Mouse (Mus musculus) right cerebral cortex, adult 2 months (tissue): ENCODE data around the gene Mroh2a.
"Not testable (repeated sequence)": the region's sequence is repeated elsewhere in the genome, so short reads cannot be mapped to it uniquely, and the experiment has no call there.

Experiments
- DNase-seq, 2 experiments: peaks; one replicate each; pipeline ENCODE4 v3.0.0; 2021 to 2022; ENCODE audit warnings: low spot score in 2 of 2

The Mroh2a gene

DNA sequence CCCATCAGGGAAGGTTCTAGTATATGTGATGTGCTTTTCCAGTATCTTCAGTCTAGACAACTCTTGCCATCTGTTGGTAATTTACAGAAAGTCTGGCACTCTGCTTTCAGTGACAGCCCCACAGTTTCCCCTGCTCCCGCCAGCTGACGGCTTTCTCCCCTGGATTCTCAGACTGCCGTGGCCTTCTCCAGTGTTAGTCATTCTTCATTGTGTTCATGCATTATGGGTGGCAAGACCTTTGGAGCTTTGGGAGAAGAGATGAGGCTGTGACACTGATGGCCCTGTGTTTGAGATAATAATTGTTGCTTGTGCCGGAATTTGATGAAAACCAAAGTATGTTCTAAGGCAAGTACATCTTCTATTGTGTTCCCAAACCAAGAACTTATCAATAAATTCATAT lies 8.2 kb upstream of the Mroh2a start:
- DNase-seq, result no peak

DNA sequence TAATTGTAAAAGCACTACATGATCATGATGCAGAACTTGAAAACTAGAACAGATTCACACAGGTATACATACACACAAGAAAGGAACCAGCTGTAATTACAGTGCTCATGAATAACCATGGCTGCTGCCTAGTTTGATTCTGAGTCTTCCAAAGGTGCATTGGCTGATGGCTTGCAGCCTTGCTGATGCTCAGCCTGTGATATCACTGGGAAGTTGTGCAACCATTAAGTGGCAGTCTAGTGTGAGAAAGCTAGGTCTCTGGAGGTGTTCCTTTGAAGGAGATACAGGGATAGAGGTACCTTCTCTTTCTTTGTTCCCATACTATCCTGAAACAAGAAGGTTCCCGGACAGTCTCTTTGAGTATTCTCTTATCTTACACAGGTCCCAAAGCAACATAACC lies 7.7 kb upstream of the Mroh2a start:
- DNase-seq, result no peak

DNA sequence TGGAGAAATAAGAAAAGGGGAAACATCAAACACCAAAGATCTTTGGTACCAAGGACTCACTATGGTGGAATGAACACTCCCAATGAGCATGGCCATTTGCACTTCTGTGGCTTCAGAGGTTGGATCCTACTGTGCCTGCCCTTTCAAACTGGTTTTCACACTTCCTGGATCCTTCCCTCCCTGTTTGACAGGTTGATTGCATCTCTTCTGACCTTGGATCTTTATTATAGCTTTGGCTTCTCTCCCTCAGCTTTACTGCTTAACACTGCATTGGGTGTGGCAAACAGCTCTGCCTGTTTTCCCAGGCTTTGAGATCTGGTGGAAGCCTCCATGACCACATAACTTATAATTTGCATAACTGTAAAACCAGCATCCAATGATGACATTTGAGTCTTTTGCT lies 6.5 kb upstream of the Mroh2a start:
- DNase-seq, result no peak

DNA sequence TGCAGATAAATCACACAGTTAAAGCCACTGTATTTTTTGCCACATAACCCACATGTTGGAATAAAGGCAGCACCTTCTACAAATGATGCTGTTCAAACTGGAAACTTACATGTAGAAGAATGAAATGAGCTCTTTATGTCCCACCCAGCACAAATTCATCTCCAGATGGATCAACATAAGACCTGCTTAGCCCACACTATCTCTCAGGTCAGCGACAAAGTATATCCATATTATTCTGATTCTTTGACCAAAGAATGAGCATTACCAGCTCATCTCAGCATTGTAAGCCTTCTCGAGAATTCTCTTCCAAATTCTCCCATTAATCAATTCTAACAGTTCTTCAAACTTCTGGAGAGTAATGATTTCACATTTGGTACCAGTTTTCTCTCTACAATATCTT lies 4.6 kb upstream of the Mroh2a start:
- DNase-seq, result no peak

DNA sequence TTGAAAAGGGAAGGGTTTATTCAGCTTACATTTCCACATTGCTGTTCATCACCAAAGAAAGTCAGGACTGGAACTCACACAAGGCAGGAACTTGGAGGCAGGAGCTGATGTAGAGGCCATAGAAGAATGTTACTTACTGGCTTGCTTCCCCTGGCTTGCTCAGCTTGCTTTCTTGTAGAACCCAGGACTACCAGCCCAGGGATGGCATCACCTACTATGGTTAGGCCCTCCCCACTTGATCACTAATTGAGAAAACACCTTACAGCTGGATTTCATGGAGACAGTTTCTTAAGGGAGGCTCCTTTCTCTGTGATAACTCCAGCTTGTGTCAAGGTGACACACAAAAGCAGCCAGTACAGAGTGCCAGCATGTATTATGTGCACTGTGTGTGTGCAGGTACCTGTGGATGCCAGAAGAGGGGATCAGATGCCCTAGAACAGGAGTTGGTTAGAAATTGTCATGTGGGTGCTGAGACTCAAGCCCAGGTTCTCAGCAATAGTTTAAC lies 3.7 kb upstream of the Mroh2a start:
- DNase-seq, result not testable (repeated sequence)

DNA sequence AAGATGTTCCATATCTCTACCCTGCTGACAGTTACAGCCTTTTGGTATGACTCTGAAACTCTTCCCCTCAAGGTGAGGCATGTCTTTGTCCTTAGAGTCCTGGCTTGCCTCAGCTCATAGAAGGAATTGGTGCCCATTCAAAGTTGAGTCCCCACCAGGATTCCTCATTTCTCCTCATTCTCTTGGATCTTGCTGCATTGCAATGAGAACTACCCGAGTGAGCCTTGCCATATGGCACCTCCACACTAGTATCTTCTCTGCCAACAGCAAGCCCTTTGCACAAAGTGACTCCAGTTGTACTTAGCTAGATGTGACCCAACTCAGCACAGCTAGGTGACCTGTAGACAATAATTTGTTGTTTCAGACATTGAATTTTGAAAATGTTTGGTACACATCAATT lies 3.2 kb upstream of the Mroh2a start:
- DNase-seq, result no peak

DNA sequence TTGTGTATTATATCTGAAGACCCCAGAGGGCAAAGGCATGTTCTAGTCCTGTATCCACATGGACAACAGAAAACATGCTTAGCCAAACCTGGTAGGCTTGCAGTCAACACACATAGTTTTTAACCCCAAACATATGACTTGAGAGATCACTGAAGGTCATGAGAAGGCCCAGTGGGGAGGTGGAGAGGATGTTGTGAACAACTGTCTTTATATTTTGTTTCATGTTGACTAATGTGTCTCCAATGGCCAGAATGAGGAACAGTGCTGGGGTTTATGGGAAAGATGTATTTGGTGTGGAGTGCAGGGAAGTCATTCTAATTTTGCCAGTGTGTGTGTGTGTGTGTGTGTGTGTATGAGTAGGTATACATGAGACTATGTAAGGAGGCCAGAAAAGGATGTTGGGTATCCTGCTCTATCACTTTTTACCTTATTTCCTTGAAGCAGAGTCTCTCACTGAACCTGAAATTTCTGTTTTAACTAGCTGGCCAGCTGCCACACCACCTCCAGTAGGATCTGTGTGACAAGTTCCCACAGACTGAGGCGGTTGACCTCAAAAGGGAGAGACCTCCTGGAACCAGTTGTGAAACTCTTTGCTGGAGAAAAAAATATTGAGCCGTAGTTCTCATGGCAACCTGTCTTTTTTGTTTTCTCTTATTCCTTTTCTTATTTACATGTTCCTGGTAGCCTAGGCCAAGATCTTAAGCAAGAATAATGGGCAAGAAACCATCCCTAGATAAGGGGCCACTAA lies 2.6 kb upstream of the Mroh2a start:
- DNase-seq, result no peak

DNA sequence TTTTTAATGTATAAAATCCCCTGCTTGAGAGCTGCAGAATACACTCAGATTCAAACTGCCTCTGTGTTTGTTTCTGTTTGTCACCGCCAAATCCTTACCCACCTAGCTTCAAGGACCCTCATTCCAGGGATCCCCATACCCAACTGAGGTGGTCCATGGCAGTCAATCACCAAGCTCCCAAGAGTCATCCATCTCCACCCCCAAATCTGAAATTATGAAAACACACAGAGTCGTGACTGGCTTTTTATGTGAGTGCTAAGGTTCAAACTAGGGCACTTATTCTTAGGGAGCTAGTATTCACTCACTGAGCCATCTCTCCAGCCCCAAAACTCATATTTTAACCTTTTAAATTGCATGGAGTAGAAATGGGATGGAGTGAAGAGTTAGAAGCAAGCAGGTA lies 1.5 kb upstream of the Mroh2a start:
- DNase-seq, result not testable (repeated sequence)

DNA sequence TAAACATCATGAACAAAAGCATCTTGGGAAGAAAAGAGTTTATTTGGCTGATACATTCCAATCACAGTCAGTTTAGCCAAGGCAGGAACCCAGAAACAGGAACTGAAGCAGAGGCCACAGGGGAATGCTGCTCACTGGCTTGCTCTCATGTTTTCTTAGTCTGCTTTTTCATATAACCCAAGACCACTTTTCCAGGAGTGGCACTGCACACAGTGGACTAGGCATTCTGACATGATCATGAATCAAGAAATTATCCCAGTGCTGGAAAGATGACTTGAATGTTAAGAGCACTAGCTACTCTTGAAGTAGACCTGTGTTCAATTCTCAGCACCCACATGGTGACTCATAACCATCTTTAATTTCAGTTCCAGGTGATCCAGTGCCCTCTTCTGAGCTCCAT lies 1.0 kb upstream of the Mroh2a start:
- no peak for DNase-seq

DNA sequence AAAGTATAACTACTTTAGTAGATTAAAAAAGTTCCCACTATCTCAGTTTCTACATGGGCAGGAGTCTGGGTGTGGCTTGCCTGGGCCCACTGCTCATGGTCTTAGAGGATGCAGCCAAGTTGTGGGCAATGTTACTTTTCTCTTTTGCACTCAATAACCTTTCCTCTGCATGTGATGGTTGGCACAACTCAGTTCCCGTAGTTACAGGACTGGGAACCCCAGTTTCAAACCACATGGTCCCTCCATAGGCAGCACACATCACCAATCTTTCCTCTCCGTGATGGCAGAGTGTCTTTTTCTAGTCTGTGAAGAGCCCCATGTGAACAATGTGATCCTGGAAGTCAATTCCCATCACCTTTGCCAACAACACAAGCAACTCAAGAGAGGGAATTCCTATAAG lies 696 bp downstream of the Mroh2a start:
- DNase-seq, result no peak

DNA sequence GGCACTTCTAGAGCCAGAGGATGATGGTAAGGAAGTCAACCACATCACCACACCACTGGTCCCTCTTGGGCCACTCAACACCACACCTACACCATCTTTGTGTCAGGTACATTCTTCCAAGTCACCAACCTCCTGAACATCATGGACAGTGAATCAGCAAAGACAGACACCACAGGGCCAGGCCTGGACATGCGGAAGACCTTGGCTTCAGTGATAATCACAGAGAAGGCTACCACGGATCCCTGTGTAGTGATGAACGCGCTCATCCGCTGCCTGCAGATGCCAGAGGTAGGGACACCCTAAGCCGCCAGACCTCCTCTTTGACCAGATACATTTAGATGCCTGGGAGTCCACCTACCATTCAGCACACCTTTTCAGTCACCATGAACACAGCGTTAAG lies 1.3 kb downstream of the Mroh2a start:
- no peak for DNase-seq

DNA sequence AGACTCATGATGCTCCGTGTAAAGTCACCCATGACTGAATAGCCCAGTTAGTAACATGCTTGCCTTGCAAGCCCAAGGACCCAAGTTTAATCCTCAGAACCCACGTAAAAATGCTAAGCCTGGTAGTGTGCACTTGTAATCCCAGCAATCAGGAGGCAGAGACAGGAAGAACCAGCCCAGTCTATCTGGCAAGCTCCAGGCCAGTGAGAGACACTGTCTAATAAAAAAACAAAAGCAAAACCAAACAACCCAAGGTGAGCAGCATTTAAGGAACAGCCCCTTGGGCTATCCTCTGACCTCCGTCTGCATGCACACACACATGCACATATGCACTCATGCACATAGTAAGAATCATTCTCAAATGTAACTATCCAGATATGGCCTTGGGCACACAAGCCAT lies 2.8 kb downstream of the Mroh2a start:
- DNase-seq, result no peak

DNA sequence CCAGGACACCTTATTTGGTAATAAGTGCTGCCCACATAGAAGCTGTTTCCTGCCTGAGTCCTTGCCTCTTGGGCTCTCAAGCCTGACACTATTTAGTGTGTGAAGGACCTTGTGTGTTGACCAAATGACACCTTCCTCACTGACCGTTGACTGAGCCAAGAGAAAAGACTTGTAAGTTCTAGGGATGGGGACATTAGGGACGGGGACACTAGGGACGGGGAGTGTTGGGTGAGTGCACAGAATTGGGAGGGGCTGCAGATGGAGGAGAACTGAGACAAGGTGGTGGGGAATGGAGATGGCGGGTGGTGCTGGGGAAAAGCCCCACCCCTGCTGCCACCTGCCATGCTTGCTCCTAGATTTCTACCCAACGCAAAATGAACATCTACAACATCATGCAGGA lies 3.2 kb downstream of the Mroh2a start:
- DNase-seq, result no peak

DNA sequence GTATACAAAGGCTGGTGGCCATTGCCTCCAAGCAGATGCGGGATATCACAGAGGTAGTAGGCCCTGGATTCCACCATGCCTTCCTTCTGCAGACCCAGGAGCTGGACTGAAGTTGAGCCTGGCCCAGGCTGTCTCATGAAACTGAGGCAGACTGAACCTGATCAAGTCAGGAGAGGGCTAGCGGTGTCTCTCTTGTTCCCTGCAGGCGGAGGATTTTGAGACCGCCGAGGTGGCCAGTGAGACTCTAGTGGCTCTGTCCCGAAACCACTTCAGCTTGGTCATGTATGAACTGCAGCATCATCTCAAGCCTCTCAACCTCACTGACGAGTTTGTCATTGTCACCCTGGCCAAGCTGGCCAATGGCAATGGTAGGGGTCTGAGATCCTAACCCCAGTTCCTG lies 3.6 kb downstream of the Mroh2a start:
- no peak for DNase-seq

DNA sequence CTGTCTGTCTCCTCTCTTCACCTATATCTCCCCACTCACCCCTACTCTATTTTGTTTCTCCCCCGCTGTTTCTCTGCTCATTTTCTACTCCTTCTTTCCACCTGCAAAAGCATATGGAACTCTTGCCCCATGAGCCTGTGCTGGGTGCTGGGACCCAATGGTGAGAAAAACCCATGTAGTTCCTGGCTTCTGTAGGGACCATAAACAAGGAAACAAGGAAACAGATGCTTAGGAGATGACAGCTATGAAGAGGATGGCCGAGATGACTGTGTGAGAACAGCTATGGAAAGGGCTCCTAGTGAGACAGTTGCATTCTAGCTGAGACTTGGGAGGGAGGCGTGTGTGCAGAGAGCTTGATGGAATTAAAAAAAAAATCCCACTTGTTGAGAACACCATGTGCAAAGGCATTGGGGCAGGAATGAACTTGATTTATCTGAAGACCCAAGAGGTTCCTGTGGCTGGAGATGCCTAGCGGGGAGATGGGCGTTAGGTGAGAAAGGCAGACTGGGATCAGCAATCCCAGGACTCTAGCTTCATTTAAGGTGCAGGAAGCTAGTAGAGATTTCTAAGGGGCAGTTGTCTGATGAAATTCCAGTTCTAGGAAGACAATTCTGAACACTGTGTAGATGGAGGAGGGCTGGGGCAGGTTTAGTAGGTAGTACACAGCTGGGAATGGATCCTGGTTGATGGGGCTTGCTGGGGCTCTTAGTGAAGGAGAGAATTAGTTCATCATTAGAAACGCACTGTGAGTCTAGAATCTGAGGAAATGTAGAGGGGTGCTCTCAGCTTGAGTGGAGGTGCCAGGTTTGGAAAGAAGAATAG lies 4.4 kb downstream of the Mroh2a start:
- DNase-seq, result no peak

DNA sequence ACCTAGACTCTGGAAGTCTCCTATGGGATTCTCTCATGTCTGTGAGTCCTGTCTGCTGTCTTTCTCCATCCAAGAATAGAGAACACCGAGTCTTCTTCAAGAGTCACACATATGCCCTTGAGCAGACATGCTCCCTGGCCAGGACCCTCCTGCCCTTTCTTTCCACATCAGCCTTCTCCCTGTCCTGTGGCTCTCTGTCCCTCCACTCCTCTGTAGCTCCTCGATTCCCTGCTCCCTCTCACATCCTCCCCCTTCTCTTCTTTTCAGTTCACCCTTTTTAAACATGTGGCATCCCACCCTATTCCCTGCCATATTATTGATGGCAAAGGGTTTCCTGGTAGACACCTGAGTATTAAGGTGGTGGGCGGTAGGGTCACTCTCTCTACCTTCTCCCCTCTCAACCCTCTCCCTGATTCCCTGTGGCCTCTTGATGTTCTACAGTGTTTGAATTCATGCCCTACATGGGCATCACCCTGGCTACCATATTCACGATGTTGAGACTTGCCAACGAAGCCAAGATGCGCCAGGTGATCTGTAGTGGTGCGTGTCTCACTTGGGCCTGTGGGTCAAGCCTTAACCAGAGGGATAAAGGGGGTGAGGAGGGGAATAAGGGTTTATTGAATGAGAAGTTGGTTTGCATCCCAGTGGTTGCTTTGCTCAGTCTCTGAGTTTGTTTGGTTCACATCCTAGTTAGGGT lies 5.2 kb downstream of the Mroh2a start:
- DNase-seq, result no peak

DNA sequence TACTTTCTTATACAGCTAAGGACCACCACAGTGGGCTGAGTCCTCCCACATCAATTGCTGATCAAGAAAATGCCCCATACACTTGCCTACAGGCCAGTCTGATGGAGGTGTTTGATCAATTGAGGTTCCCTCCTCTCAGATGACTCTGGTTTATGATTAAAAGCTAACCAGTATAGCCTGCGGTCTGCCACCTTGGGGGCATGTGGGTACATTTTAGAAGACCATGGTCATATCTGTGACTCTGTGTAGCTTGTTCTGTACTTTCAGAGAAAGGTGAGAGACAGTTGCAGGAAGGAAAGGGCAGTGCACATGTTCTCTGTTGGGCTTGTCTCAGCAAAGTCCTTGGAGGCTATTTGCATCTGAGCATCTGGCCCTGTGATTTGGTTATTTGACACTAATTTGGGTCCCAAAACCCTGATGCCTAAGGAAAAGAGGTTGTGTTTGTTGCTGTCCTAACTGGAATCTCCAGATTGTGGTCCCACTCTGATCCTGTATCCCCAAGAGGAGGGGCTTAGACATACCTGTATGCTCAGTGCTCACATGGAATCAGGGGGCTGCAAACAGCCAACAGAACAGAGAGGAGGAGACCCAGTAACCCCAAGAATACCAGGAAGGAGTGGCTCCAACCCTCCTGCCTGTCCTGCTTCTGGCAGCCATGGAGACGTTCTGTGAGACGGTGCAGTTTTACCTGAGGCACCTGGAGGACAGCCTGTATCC lies 6.0 kb downstream of the Mroh2a start:
- no peak for DNase-seq

DNA sequence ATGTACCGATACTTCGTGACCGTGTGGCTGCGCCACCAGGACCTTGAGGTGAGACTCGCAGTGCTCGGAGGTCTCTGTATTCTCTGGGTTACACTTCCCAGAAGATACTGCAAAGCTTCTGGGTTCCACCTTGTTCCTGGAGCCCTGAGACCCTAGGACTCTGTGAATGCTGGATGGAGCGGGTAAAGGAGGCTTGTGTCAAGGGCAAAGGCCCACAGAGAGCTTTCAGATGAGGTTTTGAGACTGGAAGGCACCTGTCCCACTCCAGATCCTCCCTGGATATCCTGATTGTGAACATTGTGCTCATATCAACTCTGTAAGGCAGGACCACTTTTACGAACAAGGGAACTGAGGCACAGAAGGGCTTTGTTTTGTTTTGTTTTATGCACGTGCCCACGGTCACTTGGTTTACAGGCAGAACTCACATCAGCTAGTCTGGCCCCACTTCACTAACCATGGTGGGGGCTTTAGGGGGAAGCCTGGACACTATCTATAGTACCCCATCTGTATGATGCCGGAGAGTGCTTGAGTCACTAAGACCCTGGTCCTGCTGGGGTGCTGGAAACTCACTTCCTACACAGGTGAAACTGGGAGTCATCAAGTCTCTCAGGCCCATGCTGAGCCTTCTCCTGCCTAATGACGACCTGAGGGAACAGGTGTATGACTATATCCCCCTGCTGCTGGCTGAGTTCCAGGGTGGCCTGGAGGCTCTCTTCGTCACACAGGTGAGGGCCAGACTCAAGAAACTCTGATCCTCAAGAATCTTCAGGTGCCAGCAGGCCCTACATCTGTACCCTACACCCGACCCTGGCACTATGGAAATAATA lies 6.8 kb downstream of the Mroh2a start:
- DNase-seq, result no peak

DNA sequence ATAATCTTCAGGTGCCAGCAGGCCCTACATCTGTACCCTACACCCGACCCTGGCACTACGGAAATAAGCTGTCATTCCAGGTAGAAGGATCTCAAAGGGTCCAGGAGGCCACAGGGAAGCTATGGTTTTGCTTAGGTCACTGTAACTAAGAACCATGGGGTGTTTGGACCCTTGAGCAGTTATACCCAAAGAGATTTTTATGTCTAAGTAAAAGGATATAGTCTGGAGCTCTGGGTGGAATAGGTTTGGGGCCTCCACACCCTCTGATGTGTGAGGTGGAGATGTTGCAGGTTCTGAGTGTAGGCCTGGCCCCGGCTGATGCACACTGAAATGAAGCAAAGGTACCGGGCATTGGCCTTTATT lies 7.4 kb downstream of the Mroh2a start:
- no peak for DNase-seq

DNA sequence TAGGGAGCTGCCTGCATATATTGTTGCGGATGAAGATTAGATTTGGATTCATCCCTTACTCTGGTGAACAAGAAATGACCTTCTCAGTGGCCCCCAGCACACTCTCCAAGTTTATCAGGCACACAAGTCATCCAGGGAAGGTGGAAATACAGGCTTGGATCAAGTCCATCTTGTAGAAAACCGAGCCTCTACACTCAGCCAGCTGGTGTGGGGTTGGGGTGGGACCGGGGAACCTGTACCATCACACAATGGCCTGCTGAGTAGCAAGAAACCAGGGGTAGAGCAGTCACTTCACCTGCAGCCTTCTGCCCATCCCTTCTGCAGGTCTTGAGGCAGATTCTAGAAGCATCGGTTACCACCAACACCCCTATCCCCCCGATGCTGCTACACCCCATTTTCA lies 7.9 kb downstream of the Mroh2a start:
- DNase-seq, result no peak
